Mouse (Mus musculus) right cerebral cortex, postnatal 25 days (tissue): ENCODE data around the gene Olfr798.

Experiments used
- DNase-seq: peaks from one replicate; pipeline ENCODE4 v3.0.0; 2022

Gene Olfr798

GRCm38 (mm10) chr10:129627834-129628233 lies at the start of gene Olfr798:
TSS of gene Olfr798 (minus strand) at chr10:129627934.
- DNase-seq = no peak

- no peak for DNase-seq
Measured at GRCm38 (mm10) chr10:129673765-129674164, 46.0 kb upstream of the Olfr798 start, which contains the start of gene Olfr801. TSS of gene Olfr801 (minus strand) at chr10:129673865.

- no peak for DNase-seq
Measured at GRCm38 (mm10) chr10:129657394-129657793, 29.7 kb upstream of the Olfr798 start, which contains the start of gene Olfr800. TSS of gene Olfr800 (plus strand) at chr10:129657694.

- no peak for DNase-seq
Measured at GRCm38 (mm10) chr10:129651763-129652162, 24.0 kb upstream of the Olfr798 start.

- no peak for DNase-seq
Measured at GRCm38 (mm10) chr10:129637184-129637583, 9.4 kb upstream of the Olfr798 start, which contains the start of gene Olfr799. TSS of gene Olfr799 (plus strand) at chr10:129637484.

- DNase-seq = no peak
Measured at GRCm38 (mm10) chr10:129623251-129623650, 4.5 kb downstream of the Olfr798 start.

- no peak for DNase-seq
Measured at GRCm38 (mm10) chr10:129621724-129622123, 6.0 kb downstream of the Olfr798 start.

- DNase-seq = no peak
Measured at GRCm38 (mm10) chr10:129612470-129612869, 15.3 kb downstream of the Olfr798 start, which contains the start of gene Olfr796. TSS of gene Olfr796 (minus strand) at chr10:129612570.

GRCm38 (mm10) chr10:129577066-129577465 lies 50.7 kb downstream of the Olfr798 start:
- no peak for DNase-seq
